Mouse (Mus musculus) heart, embryonic 16.5 days (tissue): ENCODE measurements at regions not wholly inside any gene's neighbourhood (a gene's known extent, or its start where the extent isn't known, plus 50 kb on each side); places are given as distances from the start of the nearest gene placed in this dataset.

Source experiments
- ATAC-seq: fragments of 200-750 bp; cut with Nextera tagmentation; replicated peaks from 2 replicates; pipeline ENCODE4 v1.8.0; 2017; ENCODE audit warnings: moderate number of reproducible peaks; ENCODE audit not compliant: insufficient read depth, low FRiP score; ENCODE audit errors: extremely low read depth
- H3K27ac ChIP-seq: fragments of 300-500 bp; sonication (generic); 2 replicates; pipeline ENCODE4 v1.5.1; 2014; ENCODE audit warnings: mild to moderate bottlenecking, low read length, control low read depth, moderate library complexity
- H3K27me3 ChIP-seq: fragments of 300-500 bp; sonication (generic); 2 replicates; pipeline ENCODE4 v1.6.1; 2014; ENCODE audit warnings: low read length, mixed read lengths; ENCODE audit not compliant: control insufficient read depth, insufficient read depth
- H3K36me3 ChIP-seq: fragments of 300-500 bp; sonication (generic); 2 replicates; pipeline ENCODE4 v1.6.1; 2014; ENCODE audit not compliant: control insufficient read depth, insufficient read depth
- H3K4me1 ChIP-seq: fragments of 300-500 bp; sonication (generic); 2 replicates; pipeline ENCODE4 v1.6.1; 2014; ENCODE audit warnings: low read length, mixed read lengths; ENCODE audit not compliant: control insufficient read depth, insufficient read depth
- H3K4me2 ChIP-seq: fragments of 300-500 bp; sonication (generic); 2 replicates; pipeline ENCODE4 v1.6.1; 2014; ENCODE audit warnings: low read depth, mild to moderate bottlenecking, control low read depth, low read length
- H3K4me3 ChIP-seq: fragments of 300-500 bp; sonication (generic); 2 replicates; pipeline ENCODE4 v1.5.1; 2014; ENCODE audit warnings: mild to moderate bottlenecking, control low read depth, low read length
- H3K9ac ChIP-seq: fragments of 300-500 bp; sonication (generic); 2 replicates; pipeline ENCODE4 v1.6.1; 2014; ENCODE audit warnings: low read length, control low read depth
- H3K9me3 ChIP-seq: fragments of 300-500 bp; sonication (generic); replicated peaks from 2 replicates; pipeline ENCODE4 v1.6.1; 2016; ENCODE audit warnings: low read length; ENCODE audit not compliant: control insufficient read depth
- WGBS: fragments of 180-500 bp; shearing (Covaris S2); extraction: QIAGEN DNeasy Blood & Tissue Kit; methylation state at CpG from one replicate; pipeline ENCODE4 v1.1.7; 2014; 5-methylcytosine and 5-hydroxymethylcytosine counted together

GRCm38 (mm10) chr19:6652775-6653174, 109.9 kb upstream of the Slc22a12 start:
- Histone ChIP-seq H3K4me2 (no peak overlapping the region), H3K4me1 (no peaks in the 10 kb centered on the region), H3K36me3 (no peaks in the 10 kb centered on the region), H3K9me3 (peaks cover 5% of the 10 kb centered on the region; the same call in 1 of the 2 replicates), H3K9ac (no peak overlapping the region), H3K27me3 (no peaks in the 10 kb centered on the region), H3K27ac (no peak overlapping the region), H3K4me3 (no peak overlapping the region)
- 71% methylated on average over 4 of the region's 4 CpGs for WGBS
- ATAC-seq: no peak

- Histone ChIP-seq H3K4me3 (no peak overlapping the region), H3K9me3 (peaks cover 3% of the 10 kb centered on the region; the same call in 1 of the 2 replicates), H3K27me3 (no peaks in the 10 kb centered on the region), H3K36me3 (no peaks in the 10 kb centered on the region), H3K4me1 (no peaks in the 10 kb centered on the region), H3K4me2 (no peak overlapping the region), H3K9ac (no peak overlapping the region), H3K27ac (no peak overlapping the region)
- 68% methylated on average over 5 of the region's 5 CpGs for WGBS
- no peak for ATAC-seq
These were observed 108.4 kb upstream of the Slc22a12 start for GRCm38 (mm10) chr19:6651192-6651591.

GRCm38 (mm10) chr19:6649885-6650284, 107.1 kb upstream of the Slc22a12 start:
- H3K9ac ChIP-seq: no peak overlapping the region
- H3K4me2 ChIP-seq: no peak overlapping the region
- H3K4me3 ChIP-seq: no peak overlapping the region
- H3K9me3 ChIP-seq: peaks cover 3% of the 10 kb centered on the region; the same call in 1 of the 2 replicates
- no peaks in the 10 kb centered on the region for H3K27me3 ChIP-seq
- H3K4me1 ChIP-seq: no peaks in the 10 kb centered on the region
- H3K36me3 ChIP-seq: no peaks in the 10 kb centered on the region
- ATAC-seq: no peak
- H3K27ac ChIP-seq: no peak overlapping the region
- 59% methylated on average over 4 of the region's 4 CpGs for WGBS

GRCm38 (mm10) chr19:6647686-6648085, 104.9 kb upstream of the Slc22a12 start:
- H3K4me2 ChIP-seq: no peak overlapping the region
- no peak for ATAC-seq

GRCm38 (mm10) chr19:6647216-6647615, 104.4 kb upstream of the Slc22a12 start:
- Histone ChIP-seq H3K27ac (no peak overlapping the region), H3K4me2 (no peak overlapping the region), H3K27me3 (no peaks in the 10 kb centered on the region), H3K9ac (no peak overlapping the region), H3K4me3 (no peak overlapping the region), H3K9me3 (no peaks in the 10 kb centered on the region), H3K36me3 (no peaks in the 10 kb centered on the region), H3K4me1 (no peaks in the 10 kb centered on the region)
- 90% methylated on average over 3 of the region's 3 CpGs for WGBS
- ATAC-seq: no peak

More at GRCm38 (mm10) chr19:6647686-6648085, 104.9 kb upstream of the Slc22a12 start:
- 80% methylated on average over 4 of the region's 4 CpGs for WGBS
- Histone ChIP-seq H3K9ac (no peak overlapping the region), H3K4me1 (no peaks in the 10 kb centered on the region), H3K27me3 (no peaks in the 10 kb centered on the region), H3K9me3 (no peaks in the 10 kb centered on the region), H3K27ac (no peak overlapping the region), H3K36me3 (no peaks in the 10 kb centered on the region), H3K4me3 (no peak overlapping the region)

- no peak for ATAC-seq
- H3K9ac ChIP-seq: no peak overlapping the region
- no peaks in the 10 kb centered on the region for H3K36me3 ChIP-seq
- H3K9me3 ChIP-seq: no peaks in the 10 kb centered on the region
- H3K27ac ChIP-seq: no peak overlapping the region
- no peak overlapping the region for H3K4me3 ChIP-seq
- WGBS: 83% methylated on average over 6 of the region's 6 CpGs
- H3K4me1 ChIP-seq: no peaks in the 10 kb centered on the region
- no peak overlapping the region for H3K4me2 ChIP-seq
- H3K27me3 ChIP-seq: no peaks in the 10 kb centered on the region
These were observed 103.1 kb upstream of the Slc22a12 start for GRCm38 (mm10) chr19:6645912-6646311.

- Histone ChIP-seq H3K9ac (no peak overlapping the region), H3K27me3 (no peaks in the 10 kb centered on the region), H3K9me3 (no peaks in the 10 kb centered on the region), H3K36me3 (no peaks in the 10 kb centered on the region), H3K4me2 (no peak overlapping the region), H3K4me1 (no peaks in the 10 kb centered on the region), H3K27ac (no peak overlapping the region), H3K4me3 (no peak overlapping the region)
- WGBS: 77% methylated on average over 6 of the region's 6 CpGs
- no peak for ATAC-seq
These were observed 102.0 kb upstream of the Slc22a12 start for GRCm38 (mm10) chr19:6644871-6645270.

GRCm38 (mm10) chr19:6639681-6640080, 96.8 kb upstream of the Slc22a12 start:
- 78% methylated on average over 7 of the region's 7 CpGs for WGBS
- no peak overlapping the region for H3K9ac ChIP-seq
- no peak overlapping the region for H3K4me2 ChIP-seq
- no peaks in the 10 kb centered on the region for H3K27me3 ChIP-seq
- ATAC-seq: no peak
- H3K4me3 ChIP-seq: no peak overlapping the region
- no peaks in the 10 kb centered on the region for H3K36me3 ChIP-seq
- H3K4me1 ChIP-seq: no peaks in the 10 kb centered on the region
- no peaks in the 10 kb centered on the region for H3K9me3 ChIP-seq
- no peak overlapping the region for H3K27ac ChIP-seq

GRCm38 (mm10) chr19:6633400-6633799, 90.6 kb upstream of the Slc22a12 start:
- Histone ChIP-seq H3K4me2 (no peak overlapping the region), H3K9ac (no peak overlapping the region), H3K27ac (no peak overlapping the region), H3K36me3 (no peaks in the 10 kb centered on the region), H3K27me3 (no peaks in the 10 kb centered on the region), H3K9me3 (no peaks in the 10 kb centered on the region), H3K4me1 (no peaks in the 10 kb centered on the region), H3K4me3 (no peak overlapping the region)
- no peak for ATAC-seq
- WGBS: 54% methylated on average over 10 of the region's 10 CpGs

- 74% methylated on average over 5 of the region's 5 CpGs for WGBS
- Histone ChIP-seq H3K27ac (no peak overlapping the region), H3K9me3 (no peaks in the 10 kb centered on the region)
These were observed 89.0 kb upstream of the Slc22a12 start for GRCm38 (mm10) chr19:6631817-6632216.

More at GRCm38 (mm10) chr19:6631817-6632216, 89.0 kb upstream of the Slc22a12 start:
- H3K36me3 ChIP-seq: no peaks in the 10 kb centered on the region
- H3K27me3 ChIP-seq: no peaks in the 10 kb centered on the region
- H3K9ac ChIP-seq: no peak overlapping the region
- no peaks in the 10 kb centered on the region for H3K4me1 ChIP-seq
- H3K4me3 ChIP-seq: no peak overlapping the region
- no peak for ATAC-seq
- no peak overlapping the region for H3K4me2 ChIP-seq
